Mouse (Mus musculus) kidney, embryonic 14.5 days (tissue): ENCODE data around the gene Zfp296. TPM values are rescaled to one million over a fixed set of nuclear protein-coding genes. Genes with fewer than 3 reads are reported as not detected.

Source experiments
- ATAC-seq: fragments of 200-750 bp; cut with Nextera tagmentation; 2 replicates; pipeline ENCODE4 v1.8.0; 2017; ENCODE audit warnings: moderate number of reproducible peaks, mild to moderate bottlenecking, moderate TSS enrichment, moderate library complexity; ENCODE audit not compliant: low FRiP score, low TSS enrichment
- H3K27ac ChIP-seq: fragments of 300-500 bp; sonication (generic); 2 replicates; pipeline ENCODE4 v1.5.1; 2014; ENCODE audit warnings: low read depth, mild to moderate bottlenecking, low read length, moderate library complexity, mixed read lengths
- H3K27me3 ChIP-seq: fragments of 300-500 bp; sonication (generic); 2 replicates; pipeline ENCODE4 v1.6.1; 2014; ENCODE audit warnings: mild to moderate bottlenecking, low read length; ENCODE audit not compliant: control insufficient read depth, insufficient read depth
- H3K36me3 ChIP-seq: fragments of 300-500 bp; sonication (generic); 2 replicates; pipeline ENCODE4 v1.6.1; 2014; ENCODE audit warnings: low read length, mixed read lengths; ENCODE audit not compliant: control insufficient read depth, insufficient read depth
- H3K4me1 ChIP-seq: fragments of 300-500 bp; sonication (generic); 2 replicates; pipeline ENCODE4 v1.6.1; 2014; ENCODE audit warnings: low read length, mixed read lengths; ENCODE audit not compliant: control insufficient read depth, insufficient read depth
- H3K4me2 ChIP-seq: fragments of 300-500 bp; sonication (generic); replicated peaks from 2 replicates; pipeline ENCODE4 v1.6.1; 2014; ENCODE audit warnings: low read depth, mild to moderate bottlenecking, low read length
- H3K4me3 ChIP-seq: fragments of 300-500 bp; sonication (generic); 2 replicates; pipeline ENCODE4 v1.5.1; 2014; ENCODE audit warnings: mild to moderate bottlenecking, low read length
- H3K9ac ChIP-seq: fragments of 300-500 bp; sonication (generic); 2 replicates; pipeline ENCODE4 v1.6.1; 2014; ENCODE audit warnings: low read depth, mild to moderate bottlenecking, low read length, moderate library complexity
- H3K9me3 ChIP-seq: fragments of 300-500 bp; sonication (generic); 2 replicates; pipeline ENCODE4 v1.6.1; 2016; ENCODE audit warnings: low read length; ENCODE audit not compliant: control insufficient read depth
- WGBS: fragments of 180-500 bp; shearing (Covaris S2); extraction: QIAGEN DNeasy Blood & Tissue Kit; methylation state at CpG from one replicate; pipeline ENCODE4 v1.1.7; 2014; 5-methylcytosine and 5-hydroxymethylcytosine counted together
- polyA plus RNA-seq: library from polyadenylated mRNA; unstranded; fragments of >200 nt; fragmentation: Nextera tagmentation; extraction: Ambion mirVana; gene quantifications from 2 replicates; pipeline ENCODE4 v1.2.1, GENCODE M21; 2014

The Zfp296 gene
- polyA plus RNA-seq = 0.33 and 0.68 TPM in 2 replicates

DNA sequence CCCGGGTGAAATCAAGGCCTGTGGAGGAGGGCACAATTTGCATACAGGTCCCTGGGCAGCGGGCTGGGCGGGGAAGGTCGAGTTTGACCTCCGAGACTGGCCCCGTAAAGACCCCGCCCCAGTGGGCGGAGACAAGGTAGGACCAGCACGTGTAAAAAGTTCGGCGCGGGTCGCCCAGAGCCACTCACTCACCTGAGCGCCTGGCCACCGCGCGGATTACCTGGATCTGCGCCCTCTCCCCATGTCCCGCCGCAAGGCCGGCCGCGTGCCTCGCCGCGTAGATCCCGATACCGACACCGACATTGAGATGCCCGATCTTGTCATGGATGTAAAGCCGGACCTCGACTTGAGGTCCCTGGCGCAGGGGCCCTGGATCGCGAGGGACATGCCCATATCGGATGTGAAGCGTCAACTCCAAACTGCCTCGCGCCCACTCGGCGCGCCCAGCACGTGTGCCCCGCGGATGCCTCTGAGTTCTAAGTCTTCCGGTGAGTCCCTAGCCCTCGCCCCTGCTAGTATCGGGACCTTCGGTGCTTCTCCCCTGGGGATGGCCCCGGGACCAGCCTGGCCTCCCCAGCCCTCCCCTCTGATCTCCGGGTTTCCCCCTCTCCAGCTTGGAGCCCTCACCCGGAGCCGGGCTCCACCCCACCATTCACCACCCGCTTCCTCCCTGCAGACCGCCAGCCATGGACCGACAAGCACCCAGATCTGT is at the start of gene Zfp296, which contains the start of gene Gemin7:
Zfp296 (plus strand) TSS at position 147 of the 712 bp plus-strand sequence.
Gemin7 (minus strand) TSS at position 455 of the 712 bp plus-strand sequence.
- WGBS = 1% methylated on average over 54 of the region's 56 CpGs
- peaks cover 10% of the 10 kb centered on the region for H3K4me1 ChIP-seq
- H3K4me2 ChIP-seq = peak within 1 kb of the TSS; percentile 81
- no peak for ATAC-seq
- H3K9me3 ChIP-seq = no peaks in the 10 kb centered on the region
- peaks cover 23% of the 10 kb centered on the region for H3K27me3 ChIP-seq
- peaks cover 23% of the 10 kb centered on the region for H3K36me3 ChIP-seq
- H3K9ac ChIP-seq = peak within 1 kb of the TSS; percentile 54
- no peak within 1 kb of the TSS for H3K27ac ChIP-seq
- peak within 1 kb of the TSS; percentile 40 for H3K4me3 ChIP-seq

DNA sequence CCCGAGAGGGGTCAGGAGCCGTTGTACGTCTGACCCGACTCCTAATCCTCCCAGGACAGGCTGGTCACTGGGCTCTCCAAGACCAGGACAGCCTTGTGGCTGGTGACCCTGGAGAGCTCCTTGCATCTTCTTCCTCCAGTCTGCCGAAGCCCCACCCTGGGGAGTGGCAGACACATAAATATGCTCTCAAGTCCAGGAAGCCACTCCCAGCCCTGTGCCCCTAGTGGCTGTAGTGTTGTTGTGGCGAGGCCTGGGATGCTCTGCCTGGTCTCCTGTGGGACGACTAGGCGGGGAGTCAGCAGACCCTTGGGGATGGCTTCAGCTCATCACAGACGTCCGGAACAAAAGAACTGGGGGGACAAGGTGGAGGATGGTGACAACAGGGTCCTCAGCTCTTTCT is 46.0 kb upstream of the Zfp296 start:
- no peak overlapping the region for H3K4me2 ChIP-seq
- H3K9me3 ChIP-seq = no peaks in the 10 kb centered on the region
- peak; percentile 21; the same call in 1 of the 2 replicates for ATAC-seq
- H3K4me3 ChIP-seq = no peak overlapping the region
- no peak overlapping the region for H3K27ac ChIP-seq
- WGBS = 59% methylated on average over 10 of the region's 10 CpGs
- peaks cover 61% of the 10 kb centered on the region for H3K36me3 ChIP-seq
- H3K27me3 ChIP-seq = no peaks in the 10 kb centered on the region
- no peak overlapping the region for H3K9ac ChIP-seq
- no peaks in the 10 kb centered on the region for H3K4me1 ChIP-seq

DNA sequence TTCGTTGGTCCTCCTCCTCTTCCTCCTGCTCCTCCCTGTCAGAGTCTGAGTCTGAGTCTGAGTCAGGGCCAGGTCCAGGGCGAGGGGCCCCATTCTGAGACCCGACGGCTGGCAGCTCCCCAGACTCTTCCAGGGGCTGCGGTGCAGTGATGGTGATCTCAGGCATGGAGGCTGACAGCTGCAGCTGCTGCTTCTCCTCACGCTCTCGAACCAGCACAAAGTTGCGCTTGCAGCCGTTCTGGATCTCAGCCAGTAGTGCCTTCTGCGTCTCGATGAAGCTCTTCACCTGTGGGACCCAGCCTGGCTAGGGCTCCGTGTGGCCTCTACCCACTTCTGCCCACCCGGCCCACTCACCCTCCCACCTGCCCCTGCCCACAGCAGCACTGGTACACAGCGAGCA is 44.8 kb upstream of the Zfp296 start:
- no peaks in the 10 kb centered on the region for H3K9me3 ChIP-seq
- H3K36me3 ChIP-seq = peaks cover 61% of the 10 kb centered on the region
- no peak for ATAC-seq
- H3K27me3 ChIP-seq = no peaks in the 10 kb centered on the region
- WGBS = 89% methylated on average over 14 of the region's 14 CpGs
- no peak overlapping the region for H3K9ac ChIP-seq
- H3K4me1 ChIP-seq = no peaks in the 10 kb centered on the region
- H3K4me3 ChIP-seq = no peak overlapping the region
- H3K27ac ChIP-seq = no peak overlapping the region
- H3K4me2 ChIP-seq = no peak overlapping the region

DNA sequence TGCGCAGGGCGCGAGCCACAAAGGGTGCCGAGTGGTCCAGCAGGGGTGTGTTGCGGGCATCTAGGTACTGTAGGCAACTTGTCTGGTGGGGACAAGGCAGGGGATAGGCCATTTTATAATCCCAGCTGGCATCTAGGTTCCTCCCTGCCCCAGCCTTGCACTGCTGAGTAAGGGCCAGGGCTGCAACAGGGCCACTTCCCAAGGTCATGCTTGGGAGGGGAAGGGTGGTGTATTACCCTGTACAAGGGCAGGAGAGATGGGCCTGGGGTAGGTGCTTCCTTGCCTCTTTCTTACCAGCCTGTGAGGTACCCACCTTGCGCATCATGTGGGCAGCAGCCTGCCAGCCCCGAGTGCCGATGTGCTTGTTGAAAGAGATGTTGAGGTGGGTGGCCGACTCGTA is 42.4 kb upstream of the Zfp296 start:
- ATAC-seq = no peak
- peaks cover 51% of the 10 kb centered on the region for H3K36me3 ChIP-seq

DNA sequence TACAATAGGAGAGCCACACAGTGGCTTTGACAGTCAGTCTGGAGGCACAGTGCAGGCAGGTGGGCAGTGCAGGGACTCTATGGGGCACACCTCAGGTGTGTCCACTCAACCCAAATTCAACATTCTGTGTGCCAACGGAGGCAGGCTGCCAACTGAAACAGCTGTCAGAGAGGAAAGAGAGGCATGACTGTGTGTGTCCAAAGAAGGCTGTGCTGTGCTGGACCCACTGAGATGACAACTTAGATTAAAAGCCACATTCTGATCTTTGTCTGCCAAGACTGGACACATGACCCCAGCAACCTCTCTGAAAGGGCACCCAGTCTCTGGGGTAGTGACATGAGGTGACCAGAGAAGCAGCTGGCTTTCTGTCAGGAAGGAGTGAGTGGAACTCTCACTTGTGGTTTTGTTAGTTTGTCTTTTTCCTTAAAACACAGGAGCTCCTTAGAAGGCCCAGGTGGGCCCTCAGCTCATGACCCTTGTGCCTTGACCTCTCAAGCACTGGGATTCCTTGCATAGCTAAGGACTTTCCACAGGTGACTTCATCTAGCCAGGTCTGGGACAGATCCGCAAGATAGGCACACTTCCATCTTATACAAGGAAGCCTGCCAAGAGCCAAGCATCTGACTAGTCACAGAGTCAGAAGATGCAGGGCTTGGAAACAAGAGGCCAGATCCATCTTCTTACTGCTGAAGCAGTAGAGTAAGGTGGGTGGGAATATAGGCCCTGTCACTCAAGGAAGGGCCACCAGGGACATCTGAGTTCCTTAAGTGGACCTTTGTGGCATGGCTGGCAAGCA is 36.1 kb upstream of the Zfp296 start:
- ATAC-seq = 0 out of 2 replicates have a peak, but pooled peaks have one; percentile 5
- WGBS = 92% methylated on average over 2 of the region's 2 CpGs
- Histone ChIP-seq H3K4me3 (no peak overlapping the region), H3K4me1 (0 out of 2 replicates have a peak, but pooled peaks cover 7% of the 10 kb centered on the region), H3K27ac (no peak overlapping the region), H3K36me3 (no peaks in the 10 kb centered on the region; the same call in 1 of the 2 replicates), H3K9ac (no peak overlapping the region), H3K9me3 (no peaks in the 10 kb centered on the region), H3K27me3 (no peaks in the 10 kb centered on the region), H3K4me2 (no peak overlapping the region)

More for the DNA sequence above, 42.4 kb upstream of the Zfp296 start:
- WGBS = 94% methylated on average over 10 of the region's 10 CpGs
- H3K4me2 ChIP-seq = no peak overlapping the region
- no peaks in the 10 kb centered on the region for H3K4me1 ChIP-seq
- H3K27ac ChIP-seq = no peak overlapping the region
- H3K9me3 ChIP-seq = no peaks in the 10 kb centered on the region
- no peaks in the 10 kb centered on the region for H3K27me3 ChIP-seq
- no peak overlapping the region for H3K9ac ChIP-seq
- H3K4me3 ChIP-seq = no peak overlapping the region

DNA sequence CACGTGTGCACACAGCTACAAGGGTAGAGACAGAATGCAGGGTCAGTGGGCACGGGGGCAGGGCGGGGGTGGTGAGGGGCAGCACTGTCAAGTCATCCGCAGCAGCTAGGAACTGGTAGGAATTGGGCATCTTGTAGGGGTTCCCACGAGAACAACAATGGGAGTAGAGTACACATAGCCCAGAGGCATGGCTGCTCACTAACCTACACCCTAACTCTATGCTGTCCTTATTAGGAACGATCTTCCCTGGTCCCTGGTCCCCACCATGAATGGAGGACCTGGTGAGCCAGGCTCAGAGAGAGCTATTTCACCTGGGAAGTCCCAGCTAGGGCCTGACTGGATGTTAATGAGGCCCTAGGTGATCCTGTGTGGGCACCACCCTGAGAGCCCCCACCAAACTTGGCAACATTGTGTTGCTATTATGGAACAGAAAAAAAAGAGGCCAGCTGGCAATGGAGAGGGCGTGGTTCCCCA is 35.4 kb upstream of the Zfp296 start:
- Histone ChIP-seq H3K4me3 (no peak overlapping the region), H3K4me1 (0 out of 2 replicates have a peak, but pooled peaks cover 7% of the 10 kb centered on the region), H3K27me3 (no peaks in the 10 kb centered on the region), H3K27ac (no peak overlapping the region), H3K4me2 (no peak overlapping the region), H3K36me3 (no peaks in the 10 kb centered on the region), H3K9me3 (no peaks in the 10 kb centered on the region), H3K9ac (no peak overlapping the region)
- ATAC-seq = peak; percentile 55
- WGBS = 70% methylated on average over 7 of the region's 7 CpGs

DNA sequence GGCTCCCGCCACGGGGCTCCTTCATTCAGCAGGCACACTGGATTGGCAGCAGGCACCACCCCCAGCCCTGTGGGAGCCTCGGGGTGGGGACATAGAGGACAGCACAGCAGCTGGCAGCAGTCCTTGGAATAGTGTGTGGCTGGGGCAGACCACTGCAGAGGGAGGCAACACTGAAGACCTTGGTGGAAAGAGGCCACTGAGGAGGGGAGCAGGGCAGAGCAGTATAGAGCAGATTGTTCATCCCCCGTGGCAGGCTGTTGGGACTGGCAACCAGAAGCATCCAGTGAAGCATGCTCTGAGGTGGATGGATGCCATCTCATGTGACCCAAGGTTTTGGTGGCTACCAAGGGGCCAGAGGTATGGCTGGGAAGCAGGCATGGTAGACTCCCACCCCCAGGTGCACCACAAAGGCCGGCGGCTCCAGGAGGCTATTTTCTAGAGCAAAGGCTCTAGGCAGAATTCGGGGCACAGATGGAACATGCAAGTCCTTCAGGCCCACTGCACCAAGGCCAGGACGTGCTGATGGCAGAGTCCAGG is 34.9 kb upstream of the Zfp296 start:
- H3K4me2 ChIP-seq = no peak overlapping the region
- 69% methylated on average over 8 of the region's 8 CpGs for WGBS
- H3K9me3 ChIP-seq = no peaks in the 10 kb centered on the region
- 0 out of 2 replicates have a peak, but pooled peaks have one; percentile 25 for ATAC-seq
- 0 out of 2 replicates have a peak, but pooled peaks cover 7% of the 10 kb centered on the region for H3K4me1 ChIP-seq
- no peaks in the 10 kb centered on the region for H3K27me3 ChIP-seq
- H3K9ac ChIP-seq = no peak overlapping the region
- no peak overlapping the region for H3K4me3 ChIP-seq
- no peaks in the 10 kb centered on the region for H3K36me3 ChIP-seq
- H3K27ac ChIP-seq = no peak overlapping the region

DNA sequence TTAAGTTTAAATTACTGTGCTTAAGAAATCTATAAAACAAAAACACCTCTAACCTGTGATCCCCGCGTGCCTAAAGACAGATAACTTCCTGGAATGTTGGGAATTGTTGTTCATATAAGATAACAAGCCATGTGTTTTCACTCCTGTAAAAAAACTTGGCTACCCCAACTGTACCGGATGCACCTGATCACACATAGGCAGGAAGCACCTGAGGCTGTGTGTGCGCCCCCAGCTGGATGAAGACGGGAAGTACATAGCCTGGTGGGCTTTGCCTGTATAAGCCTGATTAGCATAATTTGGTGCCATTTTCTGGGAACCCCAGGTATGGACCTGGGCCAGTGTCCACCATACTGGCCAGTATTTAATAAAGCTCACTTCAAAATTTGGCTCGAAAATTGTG is 33.5 kb upstream of the Zfp296 start:
- Histone ChIP-seq H3K36me3 (no peaks in the 10 kb centered on the region), H3K4me2 (no peak overlapping the region)
- WGBS = 52% methylated on average over 6 of the region's 6 CpGs

More for the DNA sequence above, 33.5 kb upstream of the Zfp296 start:
- no peak for ATAC-seq
- no peaks in the 10 kb centered on the region for H3K27me3 ChIP-seq
- H3K27ac ChIP-seq = no peak overlapping the region
- no peak overlapping the region for H3K9ac ChIP-seq
- H3K4me1 ChIP-seq = 0 out of 2 replicates have a peak, but pooled peaks cover 7% of the 10 kb centered on the region
- H3K9me3 ChIP-seq = no peaks in the 10 kb centered on the region
- no peak overlapping the region for H3K4me3 ChIP-seq
